Mouse (Mus musculus) NIH3T3 (cell line): Measurements from ENCODE around the gene Prkd1.
"Not testable (repeated sequence)": the region's sequence is repeated elsewhere in the genome, so short reads cannot be mapped to it uniquely, and the experiment has no call there.

ENCODE experiments used
- DNase-seq: peaks from one replicate; pipeline ENCODE4 v3.0.0-alpha.2; 2012; ENCODE audit warnings: low read depth

Gene Prkd1

GRCm38 (mm10) chr12:50648671-50649541 is at the start of gene Prkd1:
Gene Prkd1, minus strand, starts transcription at chr12:50649098.
- DNase-seq: peak; percentile 79

- peak; percentile 76 for DNase-seq
These were observed 48.6 kb upstream of the Prkd1 start for GRCm38 (mm10) chr12:50697492-50697891.

GRCm38 (mm10) chr12:50648176-50648670 is 675 bp downstream of the Prkd1 start:
- DNase-seq: peak; percentile 62

GRCm38 (mm10) chr12:50646857-50647256 is 2.0 kb downstream of the Prkd1 start:
- no peak for DNase-seq

- DNase-seq: no peak
These were observed 6.2 kb downstream of the Prkd1 start for GRCm38 (mm10) chr12:50642671-50643070.

GRCm38 (mm10) chr12:50640171-50640570 is 8.7 kb downstream of the Prkd1 start:
- no peak for DNase-seq

GRCm38 (mm10) chr12:50634436-50634835 is 14.5 kb downstream of the Prkd1 start:
- peak; percentile 12 for DNase-seq

GRCm38 (mm10) chr12:50626100-50626499 is 22.8 kb downstream of the Prkd1 start:
- not testable (repeated sequence) for DNase-seq

- peak; percentile 10 for DNase-seq
These were observed 24.7 kb downstream of the Prkd1 start for GRCm38 (mm10) chr12:50624175-50624574.

- peak; percentile 15 for DNase-seq
These were observed 33.0 kb downstream of the Prkd1 start for GRCm38 (mm10) chr12:50615852-50616251.

- no peak for DNase-seq
These were observed 34.6 kb downstream of the Prkd1 start for GRCm38 (mm10) chr12:50614341-50614740.

GRCm38 (mm10) chr12:50606703-50607500 is 42.0 kb downstream of the Prkd1 start:
- peak; percentile 54 for DNase-seq

GRCm38 (mm10) chr12:50599370-50599769 is 49.5 kb downstream of the Prkd1 start:
- no peak for DNase-seq

- DNase-seq: peak; percentile 31
These were observed 50.6 kb downstream of the Prkd1 start for GRCm38 (mm10) chr12:50598053-50598988.

GRCm38 (mm10) chr12:50597467-50597866 is 51.4 kb downstream of the Prkd1 start:
- no peak for DNase-seq

- no peak for DNase-seq
These were observed 53.1 kb downstream of the Prkd1 start for GRCm38 (mm10) chr12:50595777-50596176.

GRCm38 (mm10) chr12:50594506-50594905 is 54.4 kb downstream of the Prkd1 start:
- DNase-seq: peak; percentile 69

- DNase-seq: no peak
These were observed 55.4 kb downstream of the Prkd1 start for GRCm38 (mm10) chr12:50593481-50593880.

GRCm38 (mm10) chr12:50588137-50588761 is 60.6 kb downstream of the Prkd1 start:
- no peak for DNase-seq

GRCm38 (mm10) chr12:50565198-50565597 is 83.7 kb downstream of the Prkd1 start:
- no peak for DNase-seq

- DNase-seq: no peak
These were observed 88.4 kb downstream of the Prkd1 start for GRCm38 (mm10) chr12:50560536-50560935.
